Mouse (Mus musculus): ENCODE results near the gene Vamp8.

DNA sequence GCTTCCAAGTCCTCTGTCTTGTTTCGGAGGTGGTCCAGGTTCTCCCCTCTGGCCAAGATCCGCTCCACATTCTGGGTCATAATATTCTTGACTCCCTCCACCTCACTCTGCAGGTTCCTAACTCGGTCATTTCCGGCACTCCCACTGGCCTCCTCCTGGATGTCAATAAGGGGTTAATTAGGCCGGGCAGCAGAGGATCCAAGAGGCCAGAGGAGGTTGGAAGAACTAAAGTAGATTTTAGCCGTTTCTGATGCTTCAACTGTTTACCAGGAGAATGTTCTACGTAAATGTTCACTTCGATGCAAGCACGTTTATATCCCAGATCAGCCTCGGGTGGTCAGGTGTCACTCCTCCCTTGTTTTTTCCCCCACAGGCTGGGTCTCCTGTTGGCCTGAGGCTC is 2.2 kb downstream of the Vamp8 start:
- TF ChIP-seq CTCF (conservative IDR thresholded peaks at IDR 0.05; ENCODE audit: insufficient read depth, insufficient read length, low read depth, low read length) = no peak
- TF ChIP-seq POLR2A (IDR thresholded peaks at IDR 0.05; ENCODE audit: low read depth, low read length) = no peak

All from kidney, adult 2 months (tissue).